Mouse (Mus musculus) T-cell, adult 2 months (primary cell): ENCODE results near the gene Clint1.

Experiments
- DNase-seq: peaks from one replicate; pipeline ENCODE4 v3.0.0; 2022; ENCODE audit warnings: low spot score

The Clint1 gene

DNA sequence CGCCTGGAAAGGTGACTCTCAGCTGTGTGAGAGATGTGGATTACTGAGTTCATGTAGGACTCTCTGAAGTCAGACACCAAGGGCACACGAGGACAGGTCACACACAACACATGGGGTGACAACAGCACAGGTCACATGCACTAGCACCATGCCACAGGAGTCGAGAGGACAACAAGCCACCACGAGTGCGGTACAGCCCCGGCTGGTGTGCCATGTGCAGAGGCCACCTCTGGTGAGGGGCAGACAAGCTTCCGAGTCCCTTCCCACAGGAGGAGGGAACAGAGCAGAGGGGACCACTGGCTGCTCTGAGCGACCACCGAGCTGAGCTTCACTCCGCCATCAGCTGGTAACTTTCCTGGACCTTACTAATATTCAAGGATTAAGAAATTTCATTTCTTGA lies 80.9 kb downstream of the Clint1 start:
- no peak for DNase-seq

DNA sequence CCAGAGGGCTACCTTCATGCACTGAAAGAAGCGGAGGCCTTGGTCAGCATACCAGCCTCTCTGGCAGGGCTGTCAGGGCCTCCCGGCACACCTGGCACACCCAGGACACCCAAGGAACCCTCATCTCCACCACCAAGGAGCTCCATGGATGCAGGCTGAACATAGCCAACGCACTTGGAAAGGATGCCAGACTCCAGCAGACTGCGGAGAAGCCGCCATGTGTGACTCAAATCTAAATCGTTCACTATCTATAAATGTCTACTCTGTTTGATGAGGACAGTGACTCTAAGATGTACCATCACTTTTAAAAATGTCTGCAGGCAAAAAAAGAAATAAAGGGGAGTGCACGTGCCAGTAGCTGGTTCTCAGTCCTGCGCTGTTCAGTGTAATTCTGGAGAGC lies 85.6 kb downstream of the Clint1 start:
- no peak for DNase-seq

DNA sequence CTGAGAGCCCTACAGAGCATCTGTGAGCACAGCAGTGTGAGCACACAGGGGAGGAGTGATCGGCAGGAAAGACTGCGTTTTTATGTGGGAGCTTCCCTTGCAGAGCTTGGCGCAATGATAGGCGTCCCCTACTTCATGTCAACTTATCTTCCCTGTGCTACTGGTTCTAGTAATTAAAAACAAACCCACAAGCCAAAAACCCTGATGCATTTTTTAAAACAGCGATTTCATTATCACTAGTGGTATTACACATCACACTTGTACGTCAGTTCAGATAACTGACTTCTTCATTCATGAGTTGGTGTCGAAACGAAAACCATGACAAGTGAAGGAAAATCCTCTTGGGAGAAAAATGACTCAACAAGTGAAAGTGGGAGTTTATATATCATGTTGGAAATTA lies 87.1 kb downstream of the Clint1 start:
- no peak for DNase-seq

DNA sequence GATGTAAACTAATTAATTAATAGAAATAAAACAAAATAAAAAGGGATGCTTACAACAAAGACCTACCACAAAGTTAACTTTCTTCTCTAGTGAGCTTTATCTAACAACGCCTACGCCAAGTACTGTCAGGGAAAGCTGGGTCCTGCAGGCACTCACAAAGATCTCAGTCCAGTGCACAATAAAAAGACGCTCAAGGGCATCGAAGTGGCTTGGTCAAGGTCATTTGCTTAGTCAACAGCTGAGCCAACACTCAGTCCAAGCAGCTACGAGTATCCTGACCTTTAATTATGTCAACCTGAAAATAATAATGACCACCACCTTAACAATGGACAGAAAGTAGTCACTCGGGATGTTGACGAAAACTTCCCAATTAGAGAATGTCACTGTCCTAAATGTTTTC lies 90.4 kb downstream of the Clint1 start:
- DNase-seq: no peak

DNA sequence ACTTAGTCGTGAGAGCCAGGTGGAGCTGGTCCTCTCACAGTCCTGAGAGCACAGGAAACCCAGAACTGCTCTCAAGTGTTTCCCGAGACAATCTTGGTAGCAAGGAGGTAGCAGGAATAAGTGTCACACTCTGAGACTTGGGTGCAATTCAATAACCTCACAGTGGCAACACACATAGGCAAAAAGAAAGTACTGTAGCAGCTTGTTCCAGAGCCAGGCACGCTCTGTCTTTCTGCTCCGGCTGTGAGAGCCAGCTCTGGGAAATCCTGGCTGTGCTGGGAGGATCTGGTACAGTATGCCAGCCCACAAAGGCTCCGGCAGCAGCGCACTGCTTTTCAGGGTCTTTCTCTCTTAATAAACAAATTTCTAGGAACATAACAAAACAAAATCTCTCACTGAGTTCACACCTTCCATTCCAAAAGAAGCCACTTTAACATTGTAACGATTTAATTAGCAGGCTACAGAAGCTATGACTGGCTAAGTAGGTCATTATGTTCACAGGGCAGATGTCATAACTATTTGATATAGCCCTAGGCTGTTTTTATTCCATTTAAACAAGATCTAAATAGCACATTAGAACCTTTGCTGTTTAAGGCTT lies 91.4 kb downstream of the Clint1 start:
- DNase-seq: no peak

DNA sequence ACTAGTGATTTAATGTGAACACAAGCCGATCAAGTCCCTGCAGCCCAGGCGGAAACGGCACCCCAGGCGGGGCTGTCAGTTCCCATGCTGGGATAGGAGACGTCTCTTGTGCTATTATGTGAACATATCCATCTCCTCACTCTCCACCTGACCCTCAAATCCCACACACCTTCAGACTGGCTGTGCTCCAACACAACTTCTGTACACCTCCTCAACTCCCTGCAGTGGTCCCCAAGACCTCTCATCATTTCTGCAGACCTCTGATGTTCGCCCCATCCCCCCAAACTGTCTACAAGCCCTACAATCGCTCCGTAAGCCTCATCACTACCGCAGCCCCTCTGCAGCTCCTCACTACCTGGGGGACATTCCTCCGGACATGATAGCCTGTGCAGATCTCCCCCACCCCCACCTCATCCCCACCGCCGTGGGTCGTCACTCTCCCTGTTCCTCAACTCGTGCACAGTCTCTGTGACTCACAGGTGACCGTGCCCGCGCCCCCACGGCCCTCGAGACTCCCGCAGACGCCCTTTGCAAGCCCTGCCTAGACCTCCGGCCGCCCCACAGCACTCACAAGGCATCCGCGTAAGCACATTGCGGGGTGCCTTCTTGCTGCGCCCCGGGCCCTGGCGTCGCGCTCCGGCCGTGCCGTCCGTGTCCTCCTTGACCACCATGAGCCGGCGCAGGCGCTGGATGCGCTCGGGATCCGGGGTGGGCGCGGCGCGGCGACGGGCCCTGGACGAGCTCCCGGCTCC lies 92.2 kb downstream of the Clint1 start:
- DNase-seq: peak; percentile 16

DNA sequence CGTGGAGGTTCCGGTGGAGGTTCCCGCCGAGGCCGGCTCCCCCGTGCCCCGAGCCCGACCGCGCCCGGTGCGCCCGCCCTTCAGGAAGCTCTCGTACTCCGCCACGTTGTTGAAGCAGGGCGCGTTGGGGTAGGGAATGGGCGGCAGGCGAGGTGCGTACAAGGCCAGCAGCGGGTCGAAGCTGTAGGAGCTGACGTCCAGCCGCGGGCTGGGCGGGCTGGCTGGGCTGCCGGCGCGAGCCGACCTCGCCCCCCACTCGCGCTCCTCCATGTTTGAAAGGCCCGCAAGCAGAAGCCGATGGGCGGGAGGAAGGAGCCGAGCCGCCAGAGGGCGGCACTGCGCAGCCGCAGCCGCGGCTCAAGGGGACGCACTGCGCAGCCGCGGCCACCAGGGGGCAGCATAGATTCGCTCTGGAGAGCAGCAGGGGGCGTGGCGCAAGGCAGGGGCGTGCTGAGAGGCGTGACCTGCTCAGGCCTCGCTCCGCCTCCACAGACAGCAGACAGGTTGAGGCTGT lies 92.8 kb downstream of the Clint1 start, which contains the start of gene Lsm11:
Gene Lsm11, minus strand, starts transcription at position 293 of the 514 bp plus-strand sequence.
- DNase-seq: peak; percentile 97

DNA sequence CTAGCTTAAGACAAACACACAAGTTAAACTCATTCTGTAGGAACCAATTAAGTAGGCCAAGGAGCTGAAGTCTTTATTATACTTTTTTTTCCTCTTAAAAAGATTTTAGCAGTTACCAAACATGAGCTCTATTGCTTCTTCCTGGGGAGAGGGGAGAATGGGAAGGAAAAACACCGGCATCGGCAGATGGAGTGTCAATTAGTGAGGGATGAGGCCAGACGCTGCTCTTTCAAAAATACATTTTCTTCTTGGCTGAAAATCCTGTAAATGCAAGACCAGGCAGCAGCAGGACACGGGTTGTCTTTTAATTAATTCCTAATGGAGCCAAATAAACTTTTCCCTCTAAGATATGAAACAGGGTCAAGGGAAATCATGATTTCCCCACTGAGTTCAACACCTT lies 94.9 kb downstream of the Clint1 start:
- DNase-seq: no peak

DNA sequence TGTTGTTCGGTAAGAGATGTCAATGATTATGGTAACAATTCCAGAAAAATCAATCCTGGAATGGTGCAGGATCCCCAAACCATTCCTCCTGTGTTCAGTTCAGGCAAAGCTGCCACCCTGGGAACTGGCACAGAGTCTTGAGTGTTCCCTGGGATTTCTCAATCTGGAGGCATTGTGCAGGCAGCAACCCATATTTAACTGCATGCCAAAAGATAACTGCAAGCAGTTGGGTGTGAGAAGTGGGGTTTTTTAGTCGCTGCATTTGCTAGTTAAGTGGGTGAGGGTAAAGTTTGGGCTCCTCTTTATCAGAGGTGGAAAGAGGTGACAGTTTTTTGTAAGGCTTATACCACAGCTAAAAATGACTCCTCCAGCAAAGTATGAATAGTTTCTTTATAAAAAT lies 95.6 kb downstream of the Clint1 start:
- no peak for DNase-seq

DNA sequence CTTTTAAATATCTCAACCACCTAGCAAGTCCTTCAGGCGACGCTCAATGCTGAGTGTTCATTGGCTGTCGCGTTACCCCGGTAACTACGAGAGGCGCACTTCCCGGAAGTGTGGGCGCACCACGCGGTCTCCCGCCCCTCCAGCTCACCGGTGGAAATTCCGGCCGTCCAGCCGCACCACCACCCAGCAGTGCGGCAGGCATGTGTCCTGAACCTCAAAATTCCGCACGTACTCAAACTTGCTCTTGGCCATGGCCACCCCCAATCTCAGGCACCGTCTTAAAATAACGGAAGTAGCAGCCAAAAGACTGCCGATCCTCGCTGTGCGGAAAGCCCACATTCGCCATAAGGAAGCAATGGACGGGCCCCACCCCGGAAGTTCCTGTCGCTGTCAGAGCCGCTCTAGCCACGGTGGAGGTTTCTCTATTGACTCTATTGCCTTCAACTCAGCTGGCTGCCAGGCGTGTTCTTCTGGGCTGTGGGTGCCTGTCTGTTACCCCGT lies 103.3 kb downstream of the Clint1 start, which contains the start of gene Thg1l:
Gene Thg1l, minus strand, starts transcription at position 368 of the 501 bp plus-strand sequence.
- DNase-seq: peak; percentile 95

DNA sequence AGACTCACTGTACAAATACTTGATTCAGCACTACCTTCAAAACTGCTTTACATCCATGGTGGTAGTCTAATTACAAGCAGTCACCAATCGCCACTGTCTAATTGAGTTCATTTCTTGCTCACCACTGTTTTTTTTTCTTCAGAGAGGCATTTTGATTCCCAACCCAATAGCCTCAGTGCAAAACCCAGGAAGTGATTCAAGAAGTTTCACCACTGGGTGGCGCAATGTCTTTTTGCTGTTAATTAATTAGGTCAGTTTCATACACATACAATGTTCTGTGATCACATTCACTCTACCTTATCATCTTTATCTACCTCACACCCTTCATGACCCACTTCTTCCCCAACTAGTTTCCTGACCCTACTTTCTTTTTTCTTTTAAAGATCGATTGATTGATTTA lies 107.7 kb downstream of the Clint1 start:
- peak; percentile 28 for DNase-seq

DNA sequence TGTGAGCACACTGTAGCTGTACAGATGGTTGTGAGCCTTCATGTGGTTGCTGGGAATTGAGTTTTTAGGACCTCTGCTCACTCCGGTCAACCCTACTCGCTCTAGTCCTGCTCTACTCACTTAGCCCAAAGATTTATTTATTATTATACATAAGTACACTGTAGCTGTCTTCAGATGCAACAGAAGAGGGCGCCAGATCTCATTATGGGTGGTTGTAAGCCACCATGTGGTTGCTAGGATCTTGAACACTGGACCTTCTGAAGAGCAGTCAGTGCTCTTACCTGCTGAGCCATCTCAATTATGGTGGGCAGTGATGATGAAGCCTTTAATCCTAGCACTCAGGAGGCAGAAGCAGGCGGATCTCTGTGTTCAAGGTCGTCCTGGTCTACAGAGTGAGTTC lies 108.2 kb downstream of the Clint1 start:
- DNase-seq: peak; percentile 13
